Mouse (Mus musculus) kidney, adult 2 months (tissue): Measurements from ENCODE around the gene Kmt2c.

Source experiments
- CTCF ChIP-seq: fragments of 200-500 bp; conservative IDR thresholded peaks from 2 replicates; pipeline ENCODE4 v1.5.1; 2011; ENCODE audit warnings: low read depth, mild to moderate bottlenecking, control low read depth, low read length, moderate library complexity, mixed read lengths; ENCODE audit not compliant: insufficient read depth, insufficient read length
- POLR2A ChIP-seq: fragments of 200-500 bp; IDR thresholded peaks from one replicate; pipeline ENCODE4 v1.6.1; 2011; ENCODE audit warnings: low read depth, low read length, control low read depth

GRCm38 (mm10) chr5:25516301-25516895, 17.8 kb upstream of the Kmt2c start:
- TF ChIP-seq CTCF = no peak
- no peak for TF ChIP-seq POLR2A
